Mouse (Mus musculus) midbrain, embryonic 12.5 days (tissue): ENCODE results near the gene Kansl1l. TPM values are rescaled to one million over a fixed set of nuclear protein-coding genes. Genes with fewer than 3 reads are reported as not detected.
"Not testable (repeated sequence)": the region's sequence is repeated elsewhere in the genome, so short reads cannot be mapped to it uniquely, and the experiment has no call there.

Experiments
- ATAC-seq: fragments of 200-750 bp; cut with Nextera tagmentation; 2 replicates; pipeline ENCODE4 v1.8.0; 2017; ENCODE audit warnings: low read depth, moderate TSS enrichment, moderate library complexity; ENCODE audit not compliant: low FRiP score
- H3K27ac ChIP-seq: fragments of 300-500 bp; sonication (generic); replicated peaks from 2 replicates; pipeline ENCODE4 v1.5.1; 2016; ENCODE audit warnings: mild to moderate bottlenecking
- H3K27me3 ChIP-seq: fragments of 300-500 bp; sonication (generic); 2 replicates; pipeline ENCODE4 v1.6.1; 2016; ENCODE audit warnings: mild to moderate bottlenecking
- H3K36me3 ChIP-seq: fragments of 300-500 bp; sonication (generic); 2 replicates; pipeline ENCODE4 v1.6.1; 2016
- H3K4me1 ChIP-seq: fragments of 300-500 bp; sonication (generic); 2 replicates; pipeline ENCODE4 v1.6.1; 2016
- H3K4me2 ChIP-seq: fragments of 300-500 bp; sonication (generic); replicated peaks from 2 replicates; pipeline ENCODE4 v1.6.1; 2016; ENCODE audit warnings: mild to moderate bottlenecking, moderate library complexity
- H3K4me3 ChIP-seq: fragments of 300-500 bp; sonication (generic); 2 replicates; pipeline ENCODE4 v1.5.1; 2016; ENCODE audit warnings: mild to moderate bottlenecking
- H3K9ac ChIP-seq: fragments of 300-500 bp; sonication (generic); replicated peaks from 2 replicates; pipeline ENCODE4 v1.6.1; 2016; ENCODE audit warnings: mild to moderate bottlenecking, moderate library complexity
- H3K9me3 ChIP-seq: fragments of 300-500 bp; sonication (generic); 2 replicates; pipeline ENCODE4 v1.6.1; 2016; ENCODE audit warnings: mild to moderate bottlenecking
- WGBS: fragments of 180-500 bp; shearing (Covaris S2); methylation state at CpG from one replicate; pipeline ENCODE4 v1.1.7; 2016; 5-methylcytosine and 5-hydroxymethylcytosine counted together
- polyA plus RNA-seq: library from polyadenylated mRNA; unstranded; fragments of >200 nt; fragmentation: Nextera tagmentation; extraction: Ambion mirVana; gene quantifications from 2 replicates; pipeline ENCODE4 v1.2.1, GENCODE M21; 2016

Kansl1l gene
- polyA plus RNA-seq, 1 experiment from 2014 or later = 17.2 TPM

DNA sequence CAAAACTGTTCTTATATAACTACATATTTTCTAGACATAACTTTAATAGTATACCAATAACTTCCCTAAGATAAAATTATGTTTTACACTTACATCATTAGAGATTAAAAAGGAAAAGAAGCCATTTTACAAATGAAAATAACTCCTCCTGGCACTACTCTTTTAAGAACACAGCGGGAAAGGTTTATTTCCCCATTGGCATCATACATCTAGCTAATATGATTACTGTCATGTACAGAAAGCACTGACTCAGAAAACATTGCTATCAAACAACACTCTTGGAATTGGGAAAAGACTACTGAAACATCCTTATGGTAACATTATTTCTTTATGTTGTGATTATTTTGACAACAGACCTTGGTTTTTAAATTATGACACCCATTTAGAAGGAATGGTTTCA, 48.6 kb downstream of the Kansl1l start:
- Histone ChIP-seq H3K27ac (no peak overlapping the region), H3K9ac (no peak overlapping the region), H3K4me3 (no peak overlapping the region), H3K9me3 (no peaks in the 10 kb centered on the region), H3K27me3 (no peaks in the 10 kb centered on the region), H3K4me2 (no peak overlapping the region), H3K36me3 (peaks cover 11% of the 10 kb centered on the region; the same call in 1 of the 2 replicates), H3K4me1 (no peaks in the 10 kb centered on the region)
- ATAC-seq = no peak
- 98% methylated on average over 1 of the region's 1 CpGs for WGBS

DNA sequence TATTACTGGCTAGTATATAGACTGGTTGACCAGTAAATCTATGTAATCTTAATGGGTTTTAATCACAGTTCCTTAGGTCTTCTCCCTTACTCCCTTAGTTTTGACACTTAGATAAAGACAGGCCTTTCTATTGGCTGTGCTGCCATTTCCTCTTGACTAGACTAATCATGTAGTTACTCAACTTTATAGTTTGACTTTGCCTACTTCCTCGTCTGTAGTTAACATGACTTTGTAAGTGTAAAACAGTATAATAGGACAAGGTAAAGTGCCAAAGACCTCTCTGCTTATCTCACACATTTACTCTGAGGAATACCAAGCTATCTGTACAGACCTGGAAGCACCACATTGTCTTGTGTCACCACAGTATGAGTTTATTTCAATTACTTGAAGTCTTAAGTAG, 86.8 kb downstream of the Kansl1l start:
- Histone ChIP-seq H3K4me1 (no peaks in the 10 kb centered on the region), H3K27me3 (no peaks in the 10 kb centered on the region), H3K36me3 (peaks cover 12% of the 10 kb centered on the region), H3K9me3 (no peaks in the 10 kb centered on the region), H3K4me2 (no peak overlapping the region), H3K27ac (no peak overlapping the region), H3K4me3 (no peak overlapping the region), H3K9ac (no peak overlapping the region)
- 90% methylated on average over 1 of the region's 1 CpGs for WGBS
- ATAC-seq = no peak

DNA sequence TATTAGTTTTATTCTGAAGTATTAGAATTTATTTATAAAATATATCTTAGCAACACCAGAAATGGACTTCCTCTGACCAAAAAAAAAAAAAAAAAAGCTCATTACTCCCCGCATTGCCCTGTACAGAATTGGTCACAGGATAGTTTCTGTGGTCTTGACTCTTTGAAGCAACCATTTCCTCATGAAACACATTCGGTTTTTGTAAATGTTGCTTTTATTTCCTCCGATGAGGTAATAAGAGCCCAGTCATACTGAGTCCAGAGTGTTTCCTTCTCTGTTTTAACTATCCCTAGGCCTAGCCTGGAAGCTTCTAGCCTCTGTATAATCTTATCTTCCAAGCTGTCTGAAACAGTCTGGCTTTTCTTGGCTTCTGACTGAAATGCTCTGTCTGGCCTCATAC, 104.5 kb downstream of the Kansl1l start:
- H3K4me3 ChIP-seq = no peak overlapping the region
- no peaks in the 10 kb centered on the region for H3K9me3 ChIP-seq
- H3K27me3 ChIP-seq = no peaks in the 10 kb centered on the region
- no peak overlapping the region for H3K9ac ChIP-seq
- H3K36me3 ChIP-seq = peaks cover 44% of the 10 kb centered on the region
- 91% methylated on average over 3 of the region's 3 CpGs for WGBS
- ATAC-seq = no peak
- H3K4me2 ChIP-seq = no peak overlapping the region
- H3K27ac ChIP-seq = no peak overlapping the region
- H3K4me1 ChIP-seq = no peaks in the 10 kb centered on the region

DNA sequence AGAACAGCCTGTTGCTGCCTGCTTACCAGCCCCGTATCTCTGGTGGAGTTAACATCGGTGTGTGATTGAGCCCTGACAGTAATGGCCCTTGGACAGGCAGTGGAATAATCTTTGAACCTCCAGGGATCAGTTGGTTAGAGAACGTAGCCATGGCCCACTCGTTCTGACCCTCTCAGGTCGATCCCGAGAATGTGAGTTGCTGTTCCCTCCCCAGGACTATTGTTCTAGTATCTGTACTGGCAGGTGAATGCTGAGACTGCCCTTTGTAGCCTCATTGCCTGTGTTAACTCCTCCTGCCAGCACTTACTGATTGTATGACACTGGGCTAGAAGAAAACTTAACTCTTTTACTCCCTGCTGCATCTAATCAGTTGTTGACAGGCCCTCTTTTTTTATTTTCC, 112.8 kb downstream of the Kansl1l start:
- no peak for ATAC-seq
- 74% methylated on average over 6 of the region's 6 CpGs for WGBS
- Histone ChIP-seq H3K9me3 (no peaks in the 10 kb centered on the region), H3K4me3 (no peak overlapping the region), H3K4me2 (no peak overlapping the region), H3K4me1 (peaks cover 12% of the 10 kb centered on the region), H3K27me3 (no peaks in the 10 kb centered on the region), H3K36me3 (peaks cover 20% of the 10 kb centered on the region), H3K9ac (no peak overlapping the region), H3K27ac (no peak overlapping the region)

DNA sequence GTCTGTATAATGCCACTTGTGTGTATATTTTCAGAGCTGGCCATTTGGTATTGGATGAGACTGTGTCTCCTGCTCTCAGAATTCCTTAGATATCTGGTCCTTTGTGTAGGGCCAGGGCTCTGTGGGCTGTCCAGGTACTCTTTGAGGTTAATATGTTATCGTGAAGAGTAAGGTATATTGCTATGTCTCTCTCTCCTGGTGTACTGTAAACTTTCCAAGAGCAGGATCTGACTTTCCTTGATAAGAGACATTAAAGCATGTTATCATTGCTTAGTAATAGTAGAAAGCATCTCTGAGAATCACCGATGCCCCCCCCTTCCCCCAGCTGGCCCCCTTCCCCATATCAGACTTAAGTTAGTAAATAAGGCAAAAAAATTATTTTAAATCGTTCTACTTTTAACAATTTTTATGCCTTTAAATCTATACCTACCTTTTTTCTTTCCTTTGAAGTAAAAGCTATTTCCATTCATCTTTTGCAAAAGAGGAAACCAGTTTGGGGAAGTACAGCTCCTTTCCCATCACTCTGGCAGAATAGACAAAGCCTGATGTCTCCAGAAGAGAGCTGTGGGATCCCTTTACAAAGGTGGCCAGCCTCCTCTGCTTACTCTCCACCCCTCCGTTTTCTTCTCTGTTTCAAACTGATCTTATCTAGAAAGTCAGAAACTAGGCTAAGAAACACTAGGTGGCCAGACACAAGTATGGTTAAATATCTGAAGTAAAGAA, 114.6 kb downstream of the Kansl1l start:
- no peak overlapping the region for H3K4me3 ChIP-seq
- no peak overlapping the region for H3K27ac ChIP-seq
- WGBS = 90% methylated on average over 4 of the region's 4 CpGs
- H3K9me3 ChIP-seq = no peaks in the 10 kb centered on the region
- H3K4me1 ChIP-seq = peaks cover 12% of the 10 kb centered on the region
- H3K36me3 ChIP-seq = peaks cover 10% of the 10 kb centered on the region
- H3K4me2 ChIP-seq = no peak overlapping the region
- ATAC-seq = no peak
- H3K9ac ChIP-seq = no peak overlapping the region
- H3K27me3 ChIP-seq = no peaks in the 10 kb centered on the region

DNA sequence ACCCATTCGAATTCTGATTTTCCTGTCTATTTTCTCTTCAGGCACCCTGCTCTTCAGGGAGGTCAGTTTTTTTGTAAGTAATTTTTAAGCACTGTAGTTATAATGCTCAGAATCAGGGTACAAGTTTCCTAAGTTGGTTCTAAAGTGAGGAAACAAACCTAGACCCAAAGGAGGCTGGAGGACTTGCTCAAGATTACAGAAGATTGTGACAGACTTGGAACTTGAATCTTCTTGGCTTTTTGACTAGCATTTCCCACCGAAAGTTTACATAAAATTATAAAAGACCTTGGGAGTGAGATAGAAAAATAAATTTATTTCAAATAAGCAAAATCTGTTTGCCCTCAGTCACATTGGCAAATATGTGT, 115.8 kb downstream of the Kansl1l start:
- H3K27ac ChIP-seq = no peak overlapping the region
- no peaks in the 10 kb centered on the region for H3K9me3 ChIP-seq
- peak overlapping the region; percentile 62 for H3K4me2 ChIP-seq
- H3K4me1 ChIP-seq = peaks cover 12% of the 10 kb centered on the region
- H3K4me3 ChIP-seq = peak overlapping the region; percentile 88
- H3K27me3 ChIP-seq = no peaks in the 10 kb centered on the region
- 0 out of 2 replicates have a peak, but pooled peaks cover 2% of the 10 kb centered on the region for H3K36me3 ChIP-seq
- H3K9ac ChIP-seq = peak overlapping the region; percentile 87
- WGBS = 37% methylated on average over 2 of the region's 2 CpGs
- no peak for ATAC-seq

DNA sequence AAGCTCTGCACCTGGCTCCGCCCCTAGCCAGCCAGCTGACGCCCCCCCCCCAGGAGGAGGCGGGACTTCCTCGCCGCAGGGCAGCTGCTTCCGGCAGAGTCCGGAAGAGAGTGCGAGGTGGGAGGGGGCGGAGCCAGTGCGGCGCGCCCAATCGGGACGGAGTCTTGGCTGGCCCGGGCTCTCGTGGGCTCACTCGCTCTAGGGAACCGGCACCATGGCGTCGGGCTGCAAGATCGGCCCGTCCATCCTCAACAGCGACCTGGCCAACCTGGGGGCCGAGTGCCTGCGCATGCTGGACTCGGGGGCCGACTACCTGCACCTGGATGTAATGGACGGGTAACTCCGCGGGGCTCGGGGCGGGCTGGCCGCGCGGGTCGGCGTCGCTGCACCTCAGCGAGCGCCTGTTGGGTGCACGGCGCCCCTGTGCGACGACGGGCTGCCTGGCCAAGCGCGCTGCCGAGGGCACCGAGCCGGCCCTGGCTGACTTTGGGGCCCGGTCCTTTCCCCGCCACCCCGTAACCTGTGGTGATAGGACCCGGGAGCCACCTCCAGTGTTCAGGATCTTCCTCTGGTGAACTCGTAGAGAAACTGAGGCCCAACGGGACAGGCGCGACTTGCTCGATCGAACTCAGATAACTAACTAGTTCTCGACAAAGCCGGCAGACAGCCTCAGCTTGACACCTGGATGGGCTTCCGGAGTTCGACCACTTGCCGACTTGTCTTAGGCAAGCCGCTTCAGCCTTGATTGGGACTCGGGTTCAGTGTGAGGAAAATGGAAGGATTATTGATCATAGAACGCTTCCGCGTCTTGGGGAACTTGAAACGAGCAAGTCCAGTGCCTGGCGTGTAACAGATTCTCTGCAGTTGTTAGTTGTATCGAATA, 116.4 kb downstream of the Kansl1l start, which contains the start of gene Rpe:
Rpe (plus strand) TSS at position 139 of the 883 bp plus-strand sequence.
- Histone ChIP-seq H3K27me3 (no peaks in the 10 kb centered on the region), H3K4me3 (peak within 1 kb of the TSS; percentile 88), H3K9ac (peak within 1 kb of the TSS; percentile 87), H3K4me1 (peaks cover 12% of the 10 kb centered on the region), H3K9me3 (no peaks in the 10 kb centered on the region), H3K27ac (peak within 1 kb of the TSS; percentile 72), H3K36me3 (no peaks in the 10 kb centered on the region), H3K4me2 (peak within 1 kb of the TSS; percentile 62)
- under 1% methylated on average over 73 of the region's 73 CpGs for WGBS
- peak; percentile 100 for ATAC-seq

DNA sequence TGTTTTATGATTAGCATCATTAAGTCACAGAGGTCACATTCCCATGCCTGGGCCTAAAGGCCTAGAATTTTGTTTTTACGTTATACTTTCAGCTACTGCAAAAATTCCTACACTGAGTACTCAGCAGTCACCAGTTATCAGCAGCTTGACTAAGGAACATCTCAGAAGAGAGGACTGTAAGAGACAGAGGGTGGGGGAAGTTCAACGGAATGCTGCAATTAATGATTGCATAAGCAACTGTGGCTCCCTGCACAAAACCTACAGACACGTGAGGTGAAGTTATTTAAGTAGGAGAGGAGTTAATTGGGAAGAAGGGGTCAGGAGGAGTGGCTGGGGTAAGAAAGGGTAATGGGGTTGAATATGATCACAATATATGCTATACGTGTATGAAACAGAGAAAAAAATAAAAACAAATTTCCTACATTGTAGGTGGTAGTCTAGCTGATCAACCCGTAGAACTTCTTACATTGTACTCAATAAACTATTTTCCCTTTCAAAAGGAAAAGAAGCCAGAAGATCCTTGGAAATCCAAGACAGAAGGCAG, 117.1 kb downstream of the Kansl1l start:
- peak overlapping the region; percentile 88 for H3K4me3 ChIP-seq
- ATAC-seq = peak; percentile 47
- H3K9me3 ChIP-seq = no peaks in the 10 kb centered on the region
- peak overlapping the region; percentile 62 for H3K4me2 ChIP-seq
- no peak overlapping the region for H3K9ac ChIP-seq
- WGBS = 38% methylated on average over 5 of the region's 5 CpGs
- H3K27me3 ChIP-seq = no peaks in the 10 kb centered on the region
- H3K4me1 ChIP-seq = peaks cover 12% of the 10 kb centered on the region
- no peaks in the 10 kb centered on the region for H3K36me3 ChIP-seq
- peak overlapping the region; percentile 72; the same call in 1 of the 2 replicates for H3K27ac ChIP-seq

DNA sequence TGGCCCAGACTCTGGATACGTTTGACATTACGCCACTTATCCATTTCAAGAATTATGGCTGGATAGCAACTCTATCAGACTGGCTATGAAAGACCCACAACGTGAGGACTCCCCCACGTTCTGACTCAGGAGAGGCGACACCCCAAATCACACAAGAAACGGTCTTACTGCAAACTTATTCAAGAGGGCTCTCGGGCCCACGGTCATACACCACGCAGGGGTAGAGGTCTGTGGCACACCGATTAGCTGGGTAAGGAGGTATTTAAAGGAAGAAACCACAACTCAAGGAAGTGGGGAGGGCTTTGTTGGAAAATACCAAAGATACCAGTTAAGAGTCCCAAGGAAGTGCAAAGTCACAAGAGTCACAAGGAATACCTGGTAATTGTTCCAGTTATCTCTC, 117.7 kb downstream of the Kansl1l start:
- not testable (repeated sequence) for H3K27ac ChIP-seq, H3K9me3 ChIP-seq, H3K36me3 ChIP-seq, H3K4me2 ChIP-seq, ATAC-seq, H3K27me3 ChIP-seq, H3K9ac ChIP-seq, H3K4me3 ChIP-seq
- peaks cover 12% of the 10 kb centered on the region for H3K4me1 ChIP-seq
- WGBS = 87% methylated on average over 10 of the region's 10 CpGs

DNA sequence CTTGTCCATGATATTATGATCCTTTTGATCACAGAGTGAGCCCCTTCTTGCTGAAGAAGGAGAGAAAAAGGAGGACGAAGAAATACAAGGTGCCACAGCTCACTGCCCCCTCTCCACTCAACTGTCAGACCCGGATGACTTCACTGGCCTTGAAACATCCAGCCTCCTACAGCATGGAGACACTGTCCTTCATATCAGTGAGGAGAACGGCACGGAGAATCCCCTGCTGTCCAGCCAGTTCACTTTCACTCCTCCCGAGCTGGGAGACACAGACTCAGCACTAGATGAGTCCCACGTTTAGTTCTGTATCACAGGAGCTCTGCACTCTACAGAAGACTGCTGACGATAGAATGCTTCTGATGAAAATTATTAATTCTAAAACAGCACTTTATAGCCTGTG, 122.1 kb downstream of the Kansl1l start:
- H3K4me1 ChIP-seq = no peaks in the 10 kb centered on the region
- no peaks in the 10 kb centered on the region for H3K27me3 ChIP-seq
- no peak overlapping the region for H3K27ac ChIP-seq
- no peak overlapping the region for H3K4me3 ChIP-seq
- H3K9ac ChIP-seq = no peak overlapping the region
- no peak overlapping the region for H3K4me2 ChIP-seq
- no peak for ATAC-seq
- H3K36me3 ChIP-seq = no peaks in the 10 kb centered on the region
- WGBS = 73% methylated on average over 7 of the region's 7 CpGs
- no peaks in the 10 kb centered on the region for H3K9me3 ChIP-seq

DNA sequence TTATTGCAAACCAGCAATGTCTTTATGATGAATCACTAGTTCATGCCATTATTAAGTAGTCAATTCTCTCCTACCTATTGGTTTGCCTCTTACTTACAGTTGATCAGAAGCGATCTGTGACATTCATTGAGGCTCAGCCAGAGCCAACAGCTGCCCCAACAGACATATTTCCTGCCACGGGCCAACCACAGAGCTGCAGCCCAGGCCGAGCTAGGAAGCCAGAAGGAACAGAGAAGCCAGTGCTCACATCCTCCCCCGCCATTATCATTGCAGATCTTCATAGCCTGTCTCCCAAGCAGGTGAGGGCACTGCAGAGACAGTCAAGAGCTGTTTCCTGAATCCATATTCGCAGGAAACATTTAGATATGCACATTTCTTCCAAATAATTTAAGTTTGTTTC, 123.1 kb downstream of the Kansl1l start:
- Histone ChIP-seq H3K4me3 (no peak overlapping the region), H3K9ac (no peak overlapping the region), H3K9me3 (no peaks in the 10 kb centered on the region), H3K4me2 (no peak overlapping the region), H3K4me1 (no peaks in the 10 kb centered on the region), H3K36me3 (no peaks in the 10 kb centered on the region), H3K27me3 (no peaks in the 10 kb centered on the region), H3K27ac (no peak overlapping the region)
- WGBS = 80% methylated on average over 5 of the region's 5 CpGs
- no peak for ATAC-seq

DNA sequence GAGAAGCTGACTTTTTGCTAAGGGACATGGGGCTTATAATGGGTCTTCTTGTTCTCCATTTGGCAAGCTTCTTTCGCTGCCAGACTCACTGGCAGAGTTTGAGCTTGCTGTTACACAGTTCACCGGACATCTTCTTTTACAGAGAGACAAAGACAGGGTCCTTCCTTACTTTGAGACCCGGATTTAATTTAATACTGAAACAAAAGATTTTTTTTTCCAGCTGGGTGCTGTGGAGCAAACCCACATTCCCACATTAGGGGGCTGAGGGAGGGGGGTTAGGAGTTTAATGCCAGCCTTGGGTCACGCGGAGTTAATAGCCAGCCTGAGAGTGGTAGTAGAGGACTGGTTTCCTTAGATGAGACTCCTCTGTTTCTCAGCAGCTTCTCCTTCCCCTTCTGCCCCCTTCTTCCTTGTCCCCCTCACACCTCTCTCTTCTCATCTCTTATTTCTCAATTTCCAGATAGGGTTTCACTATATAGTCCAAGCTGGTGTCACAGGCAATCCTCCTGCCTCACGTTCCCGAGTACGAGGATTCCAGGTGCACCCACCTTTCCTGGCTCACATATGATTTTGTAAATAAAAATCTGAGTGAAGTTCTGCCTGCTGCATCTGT, 124.5 kb downstream of the Kansl1l start:
- H3K4me2 ChIP-seq = no peak overlapping the region
- H3K27me3 ChIP-seq = no peaks in the 10 kb centered on the region
- no peak overlapping the region for H3K27ac ChIP-seq
- 66% methylated on average over 8 of the region's 8 CpGs for WGBS
- H3K36me3 ChIP-seq = no peaks in the 10 kb centered on the region
- ATAC-seq = no peak
- no peaks in the 10 kb centered on the region for H3K4me1 ChIP-seq
- no peak overlapping the region for H3K9ac ChIP-seq
- no peaks in the 10 kb centered on the region for H3K9me3 ChIP-seq
- H3K4me3 ChIP-seq = no peak overlapping the region
